Mouse (Mus musculus): ENCODE results near the gene Kcnh2.
A peak's percentile ranks its signal among the peaks of the same experiment; 100 is the strongest.

Gene Kcnh2

GRCm38 (mm10) chr5:24374666-24375328, 23.4 kb upstream of the Kcnh2 start:
- DNase-seq = no peak

- peak; percentile 34 for DNase-seq
Measured at GRCm38 (mm10) chr5:24374216-24374615, 22.8 kb upstream of the Kcnh2 start.

- DNase-seq = no peak
Measured at GRCm38 (mm10) chr5:24373807-24374206, 22.4 kb upstream of the Kcnh2 start.

GRCm38 (mm10) chr5:24369767-24370166, 18.4 kb upstream of the Kcnh2 start:
- DNase-seq = no peak

- DNase-seq = no peak
Measured at GRCm38 (mm10) chr5:24366426-24366825, 15.0 kb upstream of the Kcnh2 start.

- peak; percentile 31 for DNase-seq
Measured at GRCm38 (mm10) chr5:24365528-24365927, 14.1 kb upstream of the Kcnh2 start.

- DNase-seq = no peak
Measured at GRCm38 (mm10) chr5:24364963-24365362, 13.6 kb upstream of the Kcnh2 start.

- peak; percentile 73 for DNase-seq
Measured at GRCm38 (mm10) chr5:24364508-24364907, 13.1 kb upstream of the Kcnh2 start, which contains the start of gene Nos3. Gene Nos3, plus strand, starts transcription at chr5:24364810.

GRCm38 (mm10) chr5:24364061-24364460, 12.7 kb upstream of the Kcnh2 start:
- DNase-seq = no peak

- no peak for DNase-seq
Measured at GRCm38 (mm10) chr5:24363467-24363866, 12.1 kb upstream of the Kcnh2 start.

- DNase-seq = peak; percentile 89
Measured at GRCm38 (mm10) chr5:24360792-24361454, 9.5 kb upstream of the Kcnh2 start.

- peak; percentile 87 for DNase-seq
Measured at GRCm38 (mm10) chr5:24357461-24357860, 6.1 kb upstream of the Kcnh2 start.

- no peak for DNase-seq
Measured at GRCm38 (mm10) chr5:24356764-24357163, 5.4 kb upstream of the Kcnh2 start.

- no peak for DNase-seq
Measured at GRCm38 (mm10) chr5:24353327-24353726, 1.9 kb upstream of the Kcnh2 start.

GRCm38 (mm10) chr5:24352251-24352859, 951 bp upstream of the Kcnh2 start:
- DNase-seq = peak; percentile 75

- peak; percentile 88 for DNase-seq
Measured at GRCm38 (mm10) chr5:24351701-24352171, 332 bp upstream of the Kcnh2 start.

GRCm38 (mm10) chr5:24350531-24351250, 713 bp downstream of the Kcnh2 start:
- no peak for DNase-seq

GRCm38 (mm10) chr5:24350073-24350472, 1.3 kb downstream of the Kcnh2 start:
- DNase-seq = no peak

GRCm38 (mm10) chr5:24348546-24348945, 2.9 kb downstream of the Kcnh2 start:
- DNase-seq = peak; percentile 67

GRCm38 (mm10) chr5:24348128-24348527, 3.3 kb downstream of the Kcnh2 start:
- DNase-seq = peak; percentile 90

GRCm38 (mm10) chr5:24347186-24347875, 4.1 kb downstream of the Kcnh2 start:
- peak; percentile 75 for DNase-seq

- DNase-seq = no peak
Measured at GRCm38 (mm10) chr5:24346313-24346712, 5.1 kb downstream of the Kcnh2 start.
